ENCODE assay signal across 15 mouse cellular contexts in the genomic region with DNA sequence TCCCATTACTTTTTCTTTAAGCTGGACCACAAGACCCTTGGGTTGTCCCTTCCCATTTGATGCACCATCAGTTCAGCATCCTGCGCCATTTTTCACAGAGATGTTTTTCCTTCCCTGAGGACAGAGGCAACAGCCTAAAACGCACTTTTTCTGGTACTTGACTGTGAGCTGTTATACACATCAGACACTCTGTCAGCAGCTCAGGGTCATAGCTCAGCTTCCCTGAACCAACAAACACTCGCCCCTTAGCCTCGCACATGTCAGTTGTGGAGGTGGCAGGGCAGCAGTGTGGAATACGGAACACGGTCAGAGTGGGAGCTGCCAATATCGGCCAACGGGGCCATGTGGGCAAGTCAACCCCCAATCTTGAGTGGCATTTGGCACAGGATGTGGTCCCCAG.
"Had no signal": no experiment of that assay in that cellular context is flagged by ENCODE, and none has a peak within 500 bp of the region (broad histone marks: within the 10 kb centered on the region; RNA-seq: fewer than 3 reads in every experiment).

No protein-coding gene starts in this region.

- H3K36me3 ChIP-seq: limb, embryonic 15.5 days; liver, embryonic 12.5 days; neural tube, embryonic 13.5 days had no signal

- H3K4me3 ChIP-seq: left cerebral cortex, adult 2 months; limb, embryonic 15.5 days; liver, embryonic 12.5 days; neural tube, embryonic 13.5 days had no signal

- H3K9ac ChIP-seq: limb, embryonic 15.5 days; liver, embryonic 12.5 days; lung, embryonic 14.5 days; neural tube, embryonic 13.5 days had no signal

- DNase-seq: kidney, adult 8-10 months; kidney, postnatal 25 days; lung, embryonic 14.5 days; lung, postnatal 14 days; midbrain, embryonic 14.5 days; right cerebral cortex, adult 18-20 months; right cerebral cortex, postnatal 25 days; thymus, adult 18-20 months; thymus, postnatal 14 days had no signal

- H3K4me2 ChIP-seq: limb, embryonic 15.5 days; liver, embryonic 12.5 days; lung, embryonic 14.5 days; neural tube, embryonic 13.5 days had no signal

- H3K27me3 ChIP-seq: limb, embryonic 15.5 days; liver, embryonic 12.5 days; neural tube, embryonic 13.5 days had no signal

- H3K27ac ChIP-seq: left cerebral cortex, adult 2 months; limb, embryonic 15.5 days; liver, embryonic 12.5 days; macrophage; neural tube, embryonic 13.5 days had no signal

- ATAC-seq: intestine, embryonic 16.5 days; liver, embryonic 12.5 days had no signal

- H3K9me3 ChIP-seq: limb, embryonic 15.5 days; liver, embryonic 12.5 days; neural tube, embryonic 13.5 days had no signal

- H3K4me1 ChIP-seq: liver, embryonic 12.5 days had no signal
